Mouse (Mus musculus): ENCODE measurements around the gene Gls2. TPM values are rescaled to one million over a fixed set of nuclear protein-coding genes. Genes with fewer than 3 reads are reported as not detected.
"Not testable (repeated sequence)": the region's sequence is repeated elsewhere in the genome, so short reads cannot be mapped to it uniquely, and the experiment has no call there.

The Gls2 gene
- polyA plus RNA-seq, 1 experiment from 2014 or later: 1.1 TPM

GRCm38 (mm10) chr10:128204941-128205340, 10.7 kb downstream of the Gls2 start:
- Histone ChIP-seq H3K9me3 (no peaks in the 10 kb centered on the region), H3K4me2 (no peak overlapping the region), H3K27ac (replicated peaks) (no peak overlapping the region), H3K4me3 (no peak overlapping the region), H3K9ac (no peak overlapping the region), H3K36me3 (peaks cover 8% of the 10 kb centered on the region), H3K4me1 (replicated peaks) (no peaks in the 10 kb centered on the region), H3K27me3 (no peaks in the 10 kb centered on the region)
- WGBS: 93% methylated on average over 15 of the region's 15 CpGs
- no peak for ATAC-seq (ENCODE audit: low read depth)

- H3K27ac ChIP-seq (replicated peaks): no peak overlapping the region
- no peaks in the 10 kb centered on the region for H3K9me3 ChIP-seq
- WGBS: 94% methylated on average over 10 of the region's 10 CpGs
- peaks cover 8% of the 10 kb centered on the region for H3K36me3 ChIP-seq
- peaks cover 22% of the 10 kb centered on the region for H3K4me1 ChIP-seq (replicated peaks)
- ATAC-seq (ENCODE audit: low read depth): no peak
- H3K4me3 ChIP-seq: no peak overlapping the region
- H3K9ac ChIP-seq: no peak overlapping the region
- H3K4me2 ChIP-seq: no peak overlapping the region
- no peaks in the 10 kb centered on the region for H3K27me3 ChIP-seq
Measured at GRCm38 (mm10) chr10:128208326-128208725, 14.1 kb downstream of the Gls2 start.

- Histone ChIP-seq H3K9ac (peak overlapping the region; percentile 8; the same call in 1 of the 2 replicates), H3K27ac (replicated peaks) (no peak overlapping the region), H3K27me3 (peaks cover 7% of the 10 kb centered on the region), H3K4me2 (no peak overlapping the region), H3K4me1 (replicated peaks) (peaks cover 23% of the 10 kb centered on the region), H3K4me3 (no peak overlapping the region), H3K9me3 (no peaks in the 10 kb centered on the region), H3K36me3 (peaks cover 8% of the 10 kb centered on the region)
- no peak for ATAC-seq (ENCODE audit: low read depth)
- WGBS: 93% methylated on average over 11 of the region's 11 CpGs
Measured at GRCm38 (mm10) chr10:128209311-128210009, 15.2 kb downstream of the Gls2 start.

- peaks cover 23% of the 10 kb centered on the region for H3K4me1 ChIP-seq (replicated peaks)
- no peaks in the 10 kb centered on the region for H3K9me3 ChIP-seq
- H3K4me2 ChIP-seq: no peak overlapping the region
- peaks cover 8% of the 10 kb centered on the region for H3K36me3 ChIP-seq
- WGBS: 85% methylated on average over 2 of the region's 2 CpGs
- peaks cover 9% of the 10 kb centered on the region for H3K27me3 ChIP-seq
- no peak for ATAC-seq (ENCODE audit: low read depth)
- no peak overlapping the region for H3K9ac ChIP-seq
- H3K4me3 ChIP-seq: no peak overlapping the region
- H3K27ac ChIP-seq (replicated peaks): no peak overlapping the region
Measured at GRCm38 (mm10) chr10:128210131-128210530, 15.9 kb downstream of the Gls2 start.

- H3K9ac ChIP-seq: peak overlapping the region; percentile 73
- H3K27me3 ChIP-seq: peaks cover 9% of the 10 kb centered on the region
- H3K4me3 ChIP-seq: peak overlapping the region; percentile 64
- 32% methylated on average over 14 of the region's 14 CpGs for WGBS
- peak overlapping the region; percentile 54; the same call in 1 of the 2 replicates for H3K27ac ChIP-seq (replicated peaks)
- H3K4me2 ChIP-seq: peak overlapping the region; percentile 92
- ATAC-seq (ENCODE audit: low read depth): peak; percentile 34; the same call in 1 of the 2 replicates
- no peaks in the 10 kb centered on the region for H3K9me3 ChIP-seq
- peaks cover 23% of the 10 kb centered on the region for H3K4me1 ChIP-seq (replicated peaks)
- H3K36me3 ChIP-seq: peaks cover 8% of the 10 kb centered on the region
Measured at GRCm38 (mm10) chr10:128210954-128211353, 16.7 kb downstream of the Gls2 start.

- Histone ChIP-seq H3K27me3 (peaks cover 9% of the 10 kb centered on the region), H3K9ac (peak within 1 kb of the TSS; percentile 73), H3K4me1 (replicated peaks) (peaks cover 23% of the 10 kb centered on the region), H3K9me3 (no peaks in the 10 kb centered on the region), H3K27ac (replicated peaks) (peak within 1 kb of the TSS; percentile 54), H3K4me2 (peak within 1 kb of the TSS; percentile 92), H3K4me3 (peak within 1 kb of the TSS; percentile 64), H3K36me3 (peaks cover 4% of the 10 kb centered on the region)
- under 1% methylated on average over 30 of the region's 30 CpGs for WGBS
- ATAC-seq (ENCODE audit: low read depth): peak; percentile 92
Measured at GRCm38 (mm10) chr10:128211390-128212108, 17.3 kb downstream of the Gls2 start, which contains the start of gene Spryd4. Spryd4 (minus strand) TSS chr10:128211807.

- 51% methylated on average over 6 of the region's 6 CpGs for WGBS
- peak; percentile 9; the same call in 1 of the 2 replicates for ATAC-seq (ENCODE audit: low read depth)
- peak overlapping the region; percentile 54; the same call in 1 of the 2 replicates for H3K27ac ChIP-seq (replicated peaks)
Measured at GRCm38 (mm10) chr10:128212148-128212547, 17.9 kb downstream of the Gls2 start.

GRCm38 (mm10) chr10:128212871-128213323, 18.6 kb downstream of the Gls2 start:
- Histone ChIP-seq H3K27ac (replicated peaks) (no peak overlapping the region), H3K9me3 (no peaks in the 10 kb centered on the region), H3K27me3 (peaks cover 9% of the 10 kb centered on the region), H3K9ac (peak overlapping the region; percentile 54), H3K4me2 (peak overlapping the region; percentile 55), H3K4me1 (replicated peaks) (peaks cover 23% of the 10 kb centered on the region), H3K4me3 (peak overlapping the region; percentile 26), H3K36me3 (no peaks in the 10 kb centered on the region)
- ATAC-seq (ENCODE audit: low read depth): no peak
- WGBS: 2% methylated on average over 18 of the region's 18 CpGs

More at GRCm38 (mm10) chr10:128212148-128212547, 17.9 kb downstream of the Gls2 start:
- H3K27me3 ChIP-seq: peaks cover 9% of the 10 kb centered on the region
- H3K4me3 ChIP-seq: peak overlapping the region; percentile 64
- H3K4me2 ChIP-seq: peak overlapping the region; percentile 92
- no peaks in the 10 kb centered on the region for H3K9me3 ChIP-seq
- no peaks in the 10 kb centered on the region for H3K36me3 ChIP-seq
- peaks cover 23% of the 10 kb centered on the region for H3K4me1 ChIP-seq (replicated peaks)
- H3K9ac ChIP-seq: peak overlapping the region; percentile 73; the same call in 1 of the 2 replicates

GRCm38 (mm10) chr10:128214112-128214511, 19.9 kb downstream of the Gls2 start:
- H3K4me3 ChIP-seq; H3K9me3 ChIP-seq; ATAC-seq (ENCODE audit: low read depth); H3K36me3 ChIP-seq; H3K9ac ChIP-seq; H3K27me3 ChIP-seq; H3K4me2 ChIP-seq; H3K27ac ChIP-seq (replicated peaks): not testable (repeated sequence)
- H3K4me1 ChIP-seq (replicated peaks): peaks cover 23% of the 10 kb centered on the region
- WGBS: 92% methylated on average over 4 of the region's 4 CpGs

- Histone ChIP-seq H3K27ac (replicated peaks) (no peak overlapping the region), H3K4me2 (no peak overlapping the region), H3K4me3 (no peak overlapping the region), H3K9me3 (no peaks in the 10 kb centered on the region), H3K9ac (no peak overlapping the region), H3K27me3 (peaks cover 9% of the 10 kb centered on the region), H3K36me3 (no peaks in the 10 kb centered on the region), H3K4me1 (replicated peaks) (peaks cover 23% of the 10 kb centered on the region)
- WGBS: 81% methylated on average over 5 of the region's 5 CpGs
- ATAC-seq (ENCODE audit: low read depth): no peak
Measured at GRCm38 (mm10) chr10:128214981-128215380, 20.7 kb downstream of the Gls2 start.

GRCm38 (mm10) chr10:128218387-128219117, 24.3 kb downstream of the Gls2 start:
- ATAC-seq (ENCODE audit: low read depth): no peak
- Histone ChIP-seq H3K4me1 (replicated peaks) (no peaks in the 10 kb centered on the region), H3K4me3 (no peak overlapping the region), H3K27ac (replicated peaks) (no peak overlapping the region), H3K27me3 (peaks cover 9% of the 10 kb centered on the region), H3K36me3 (no peaks in the 10 kb centered on the region), H3K4me2 (no peak overlapping the region), H3K9ac (no peak overlapping the region), H3K9me3 (no peaks in the 10 kb centered on the region)
- 94% methylated on average over 18 of the region's 18 CpGs for WGBS

Data from neural tube, embryonic 13.5 days (tissue).